Mouse (Mus musculus) urinary bladder, postnatal 14 days (tissue): Measurements from ENCODE around the gene Herc1.
"Not testable (repeated sequence)": the region's sequence is repeated elsewhere in the genome, so short reads cannot be mapped to it uniquely, and the experiment has no call there.

ENCODE experiments used
- DNase-seq: peaks from one replicate; pipeline ENCODE4 v3.0.0; 2021; ENCODE audit warnings: low spot score

The Herc1 gene

GRCm38 (mm10) chr9:66349144-66349859 lies 948 bp upstream of the Herc1 start:
- no peak for DNase-seq

GRCm38 (mm10) chr9:66350788-66351430 lies 659 bp downstream of the Herc1 start:
- no peak for DNase-seq

GRCm38 (mm10) chr9:66352704-66353103 lies 2.5 kb downstream of the Herc1 start:
- DNase-seq: no peak

- no peak for DNase-seq
These were observed 8.9 kb downstream of the Herc1 start for GRCm38 (mm10) chr9:66359135-66359534.

- DNase-seq: no peak
These were observed 10.0 kb downstream of the Herc1 start for GRCm38 (mm10) chr9:66360143-66360690.

GRCm38 (mm10) chr9:66368890-66369433 lies 18.7 kb downstream of the Herc1 start:
- DNase-seq: no peak

GRCm38 (mm10) chr9:66370334-66370733 lies 20.1 kb downstream of the Herc1 start:
- DNase-seq: no peak

- DNase-seq: no peak
These were observed 20.6 kb downstream of the Herc1 start for GRCm38 (mm10) chr9:66370847-66371246.

GRCm38 (mm10) chr9:66373432-66373831 lies 23.2 kb downstream of the Herc1 start:
- DNase-seq: no peak

GRCm38 (mm10) chr9:66374495-66375478 lies 24.5 kb downstream of the Herc1 start:
- no peak for DNase-seq

- DNase-seq: no peak
These were observed 33.2 kb downstream of the Herc1 start for GRCm38 (mm10) chr9:66383417-66383816.

- not testable (repeated sequence) for DNase-seq
These were observed 40.1 kb downstream of the Herc1 start for GRCm38 (mm10) chr9:66390338-66390737.

- no peak for DNase-seq
These were observed 43.1 kb downstream of the Herc1 start for GRCm38 (mm10) chr9:66393304-66393703.

- DNase-seq: no peak
These were observed 73.2 kb downstream of the Herc1 start for GRCm38 (mm10) chr9:66423492-66423891.

- no peak for DNase-seq
These were observed 89.8 kb downstream of the Herc1 start for GRCm38 (mm10) chr9:66440007-66440406.

GRCm38 (mm10) chr9:66448253-66448652 lies 98.0 kb downstream of the Herc1 start:
- DNase-seq: peak; percentile 16

GRCm38 (mm10) chr9:66465087-66465486 lies 114.8 kb downstream of the Herc1 start:
- peak; percentile 9 for DNase-seq

- DNase-seq: no peak
These were observed 127.5 kb downstream of the Herc1 start for GRCm38 (mm10) chr9:66477785-66478184.

GRCm38 (mm10) chr9:66483429-66483828 lies 133.2 kb downstream of the Herc1 start:
- DNase-seq: no peak

GRCm38 (mm10) chr9:66488786-66489185 lies 138.5 kb downstream of the Herc1 start:
- DNase-seq: no peak

- DNase-seq: no peak
These were observed 142.1 kb downstream of the Herc1 start for GRCm38 (mm10) chr9:66492361-66492760.

- no peak for DNase-seq
These were observed 143.7 kb downstream of the Herc1 start for GRCm38 (mm10) chr9:66493992-66494391.
